Mouse (Mus musculus): ENCODE measurements around the gene Ccm2.

The Ccm2 gene

DNA sequence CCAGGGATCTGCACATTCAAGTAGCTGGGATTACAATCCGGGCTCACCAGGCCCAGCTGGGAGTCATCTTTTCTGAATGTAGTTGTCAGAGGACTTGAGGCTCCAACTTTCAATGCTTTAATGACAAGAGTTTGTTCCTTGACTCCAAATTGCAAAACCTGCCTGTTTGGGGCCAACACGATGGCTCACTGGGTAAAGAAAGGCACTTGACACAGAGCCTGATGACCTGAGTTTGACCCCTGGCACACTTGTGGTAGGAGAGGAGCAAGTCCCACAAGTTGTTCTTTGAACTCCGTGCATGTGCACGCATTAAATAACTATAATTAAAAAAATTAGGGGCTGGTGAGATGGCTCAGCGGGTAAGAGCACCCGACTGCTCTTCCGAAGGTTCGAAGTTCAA, 16.7 kb upstream of the Ccm2 start:
- no peak for DNase-seq (ENCODE audit: low spot score in 2 of 2)

DNA sequence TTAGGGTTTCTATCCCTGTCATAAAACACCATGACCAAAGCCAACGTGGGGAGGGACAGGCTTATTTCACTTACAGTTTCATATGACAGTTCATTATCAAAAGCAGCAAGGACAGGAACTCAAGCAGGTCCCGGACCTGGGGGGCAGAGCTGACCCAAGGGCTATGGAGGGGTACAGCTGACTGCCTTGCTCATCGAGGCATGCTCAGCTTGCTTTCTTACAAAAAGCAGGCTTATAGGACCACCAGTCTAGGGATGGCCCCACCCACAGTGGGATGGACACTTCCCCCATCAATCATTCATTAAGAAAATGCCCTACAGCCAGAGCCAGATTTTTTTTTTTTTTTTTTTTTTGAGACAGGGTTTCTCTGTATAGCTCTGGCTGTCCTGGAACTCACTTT, 15.9 kb upstream of the Ccm2 start:
- no peak for DNase-seq (ENCODE audit: low spot score in 2 of 2)

DNA sequence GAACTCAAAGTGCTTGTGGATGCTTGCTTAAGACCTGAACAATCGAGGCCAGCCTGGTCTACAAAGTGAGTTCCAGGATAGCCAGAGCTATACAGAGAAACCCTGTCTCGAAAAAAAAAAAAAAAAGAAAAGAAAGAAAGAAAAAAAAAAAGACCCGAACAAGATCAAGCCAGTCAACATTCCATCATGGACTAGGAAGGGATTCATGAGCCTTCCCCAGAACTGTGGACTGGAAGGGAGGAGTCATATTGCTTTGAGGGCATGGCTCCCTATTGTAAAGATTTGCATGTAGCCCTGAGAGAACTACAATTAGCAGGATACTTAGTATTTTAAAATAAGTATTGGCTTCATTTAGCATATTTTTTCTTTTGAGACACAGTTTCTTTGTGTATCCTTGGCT, 2.0 kb upstream of the Ccm2 start:
- DNase-seq (ENCODE audit: low spot score in 2 of 2), result no peak

DNA sequence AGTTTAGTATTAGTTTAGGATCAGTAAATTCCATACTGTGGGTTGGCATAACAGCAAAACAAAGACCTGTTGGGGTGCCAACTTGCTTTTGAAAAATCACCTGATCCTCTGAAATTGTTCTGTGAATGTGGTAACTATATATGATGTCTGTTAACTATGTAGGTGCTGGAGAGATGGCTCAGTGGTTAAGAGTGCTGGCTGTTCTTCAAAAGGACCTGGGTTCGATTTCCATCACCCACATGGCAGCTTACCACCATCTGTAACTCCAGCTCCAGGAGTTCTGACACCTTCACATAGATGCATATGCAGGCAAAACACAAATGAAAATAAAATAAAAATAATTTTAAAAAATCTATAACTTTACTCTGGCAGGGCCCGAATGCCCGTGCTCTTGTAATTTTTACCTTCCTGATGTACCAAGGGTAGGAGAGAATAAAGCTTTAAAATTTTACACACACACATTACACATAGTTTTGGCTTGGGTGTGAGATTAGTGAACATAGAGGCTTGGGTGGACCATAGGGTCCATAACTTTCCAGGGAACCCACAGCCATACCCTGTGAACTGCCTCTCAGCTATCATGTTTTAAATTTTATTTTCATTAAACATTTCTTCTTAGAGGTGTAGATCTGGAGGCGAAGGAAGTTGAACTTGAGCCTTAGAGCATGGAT, 1.4 kb upstream of the Ccm2 start:
- DNase-seq (ENCODE audit: low spot score in 2 of 2), result no peak

DNA sequence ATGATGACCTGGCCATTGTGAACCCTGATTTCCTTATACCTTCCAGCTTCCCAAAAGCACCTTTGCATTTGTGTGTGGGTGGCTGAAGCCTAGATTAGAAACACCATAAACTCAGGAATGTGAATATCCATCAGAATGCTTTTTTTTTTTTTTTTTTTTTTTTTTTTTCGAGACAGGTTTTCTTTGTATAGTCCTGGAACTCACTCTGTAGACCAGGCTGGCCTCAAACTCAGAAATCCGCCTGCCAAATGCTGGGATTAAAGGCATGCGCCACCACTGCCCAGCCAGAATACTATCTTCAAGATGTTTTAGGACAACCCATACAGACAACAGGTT, 862 bp upstream of the Ccm2 start:
- no peak for DNase-seq (ENCODE audit: low spot score in 2 of 2)

DNA sequence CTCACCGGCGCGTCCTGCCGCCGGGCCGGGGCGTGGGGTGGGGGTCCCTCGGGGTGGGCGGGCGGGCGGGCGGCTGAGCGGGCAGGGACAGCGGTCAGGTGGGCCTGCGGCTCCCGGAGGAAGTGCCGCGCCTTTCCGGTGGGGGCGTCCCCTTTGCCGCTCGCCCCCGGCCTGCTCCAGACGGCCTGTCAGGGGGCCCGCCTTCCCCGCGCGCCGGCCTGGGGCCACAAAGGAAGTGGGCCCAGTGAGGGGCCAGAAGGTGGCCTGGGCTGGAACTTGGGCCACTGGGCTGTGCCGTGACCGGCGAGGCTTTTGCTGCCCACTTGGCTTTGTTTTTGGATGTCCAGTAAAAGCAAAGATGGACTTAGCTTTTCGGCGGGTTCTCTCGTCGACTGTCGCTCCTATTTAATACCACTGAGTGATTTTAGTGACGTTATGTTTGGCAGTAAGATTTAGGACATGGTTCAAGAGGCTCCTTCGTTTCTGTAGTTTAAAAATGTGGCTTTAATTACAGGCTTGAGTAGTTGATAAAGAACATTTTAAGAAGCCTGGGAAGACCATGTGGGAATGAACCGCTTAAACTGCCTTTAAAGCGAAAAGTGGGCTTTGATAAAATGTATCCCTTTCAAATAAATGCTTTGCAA, 472 bp downstream of the Ccm2 start:
- peak; percentile 66 to 67 for DNase-seq (ENCODE audit: low spot score in 2 of 2)

DNA sequence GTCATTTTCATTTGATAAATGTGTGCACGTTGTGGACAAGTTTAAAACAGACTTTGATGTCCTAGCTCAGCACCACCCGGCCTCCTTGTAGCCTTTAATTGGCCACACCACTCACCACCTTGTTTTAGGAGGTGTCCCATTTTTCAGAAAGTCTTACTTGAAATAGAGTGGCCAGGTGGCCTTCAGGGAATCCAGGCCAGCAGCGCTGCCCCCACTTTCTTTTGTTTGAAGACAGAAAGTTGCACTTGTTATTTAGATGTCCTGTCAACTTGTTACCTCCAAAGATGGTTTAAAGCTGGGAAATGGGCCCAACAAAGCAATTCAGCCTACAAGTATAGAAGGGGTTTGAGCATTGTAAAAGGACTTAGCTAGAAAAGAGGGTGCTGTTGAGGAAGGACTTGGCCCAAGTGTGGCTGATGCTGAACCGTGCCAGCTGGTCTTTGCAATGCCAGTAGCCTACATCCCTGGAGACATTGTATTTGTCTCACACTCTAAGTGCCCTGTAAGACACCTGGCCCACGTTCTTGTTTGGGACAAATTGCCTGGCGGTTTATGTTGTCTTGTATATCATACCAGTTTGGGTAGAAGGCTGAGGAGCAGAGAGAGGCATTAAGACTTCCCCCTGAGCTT, 1.1 kb downstream of the Ccm2 start:
- no peak for DNase-seq (ENCODE audit: low spot score in 2 of 2)

DNA sequence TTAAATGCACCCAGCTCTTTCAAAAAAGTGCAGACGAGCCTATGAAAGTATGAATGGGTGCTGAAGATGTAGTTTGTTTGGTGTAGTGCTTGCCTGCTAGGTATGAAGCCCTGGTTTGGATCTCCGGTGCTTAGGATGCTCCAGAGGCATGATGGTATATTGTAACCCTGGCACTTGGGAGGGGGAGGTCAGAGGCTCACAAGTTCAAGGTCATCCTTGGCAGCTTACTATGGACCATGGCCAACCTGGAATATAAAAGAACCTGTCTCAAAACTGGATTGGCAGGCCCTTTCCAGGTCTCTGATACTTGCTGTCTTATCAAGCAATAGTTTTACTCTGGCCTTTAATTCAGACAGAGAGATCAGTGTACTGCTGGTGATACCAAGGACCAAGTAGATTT, 3.1 kb downstream of the Ccm2 start:
- no peak for DNase-seq (ENCODE audit: low spot score in 2 of 2)

DNA sequence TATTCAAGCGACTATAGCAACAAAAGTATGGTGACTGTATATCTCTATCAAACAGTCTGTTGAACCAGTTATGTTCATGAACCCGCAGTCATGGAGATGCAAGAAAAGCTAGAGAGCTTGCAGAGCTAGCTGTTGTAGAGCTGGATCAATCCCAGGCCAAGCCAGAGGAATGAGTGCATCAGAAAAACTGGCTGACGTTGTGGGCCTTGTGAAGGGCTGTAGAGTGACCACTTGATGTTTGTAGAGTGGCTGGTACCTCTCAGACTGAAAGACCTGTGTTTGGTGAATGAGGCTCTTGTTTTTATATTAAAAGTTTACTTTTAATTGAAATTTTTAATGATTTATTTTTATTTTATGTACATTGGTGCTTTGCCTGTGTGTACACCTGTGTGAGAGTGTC, 3.5 kb downstream of the Ccm2 start:
- DNase-seq (ENCODE audit: low spot score in 2 of 2), result no peak

DNA sequence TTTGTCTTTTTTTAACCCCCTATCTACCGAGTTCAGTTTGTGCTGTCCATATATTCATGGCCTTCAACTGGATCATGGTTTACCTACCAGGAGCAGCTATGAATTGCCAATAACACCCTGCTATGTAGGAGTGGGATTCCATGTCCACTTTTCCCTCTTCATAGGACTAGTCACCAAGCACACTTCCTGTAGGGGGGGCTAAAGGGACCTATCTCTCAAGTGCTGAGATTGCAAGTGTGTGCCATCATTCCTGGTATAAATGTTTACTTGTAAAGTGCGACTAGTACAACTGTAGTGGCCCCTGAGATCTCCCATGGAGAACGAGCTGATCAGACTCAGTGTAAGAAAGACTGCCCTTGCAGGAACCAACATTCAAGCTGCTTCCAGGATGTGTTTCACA, 11.5 kb downstream of the Ccm2 start:
- peak in 1 of 2 experiments; percentile 33 for DNase-seq (ENCODE audit: low spot score in 2 of 2)

DNA sequence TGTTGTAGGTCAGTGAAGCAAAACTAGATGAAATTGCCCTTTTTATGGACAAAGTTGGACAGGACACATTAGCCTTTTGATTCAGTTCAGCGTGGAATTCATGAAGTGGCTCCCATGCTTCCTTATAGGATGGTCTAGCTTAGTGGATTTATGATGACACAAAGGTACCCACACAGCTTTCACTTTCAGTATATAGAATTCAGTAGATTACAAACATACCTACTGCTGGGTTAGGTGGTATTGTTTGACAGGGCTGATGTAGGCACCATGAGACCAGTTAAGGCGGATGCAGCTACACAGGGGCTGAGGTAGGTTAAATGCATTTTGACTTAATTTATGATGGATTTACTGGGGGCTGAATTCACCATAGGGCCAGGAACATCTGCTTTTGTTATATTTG, 13.3 kb downstream of the Ccm2 start:
- no peak for DNase-seq (ENCODE audit: low spot score in 2 of 2)

DNA sequence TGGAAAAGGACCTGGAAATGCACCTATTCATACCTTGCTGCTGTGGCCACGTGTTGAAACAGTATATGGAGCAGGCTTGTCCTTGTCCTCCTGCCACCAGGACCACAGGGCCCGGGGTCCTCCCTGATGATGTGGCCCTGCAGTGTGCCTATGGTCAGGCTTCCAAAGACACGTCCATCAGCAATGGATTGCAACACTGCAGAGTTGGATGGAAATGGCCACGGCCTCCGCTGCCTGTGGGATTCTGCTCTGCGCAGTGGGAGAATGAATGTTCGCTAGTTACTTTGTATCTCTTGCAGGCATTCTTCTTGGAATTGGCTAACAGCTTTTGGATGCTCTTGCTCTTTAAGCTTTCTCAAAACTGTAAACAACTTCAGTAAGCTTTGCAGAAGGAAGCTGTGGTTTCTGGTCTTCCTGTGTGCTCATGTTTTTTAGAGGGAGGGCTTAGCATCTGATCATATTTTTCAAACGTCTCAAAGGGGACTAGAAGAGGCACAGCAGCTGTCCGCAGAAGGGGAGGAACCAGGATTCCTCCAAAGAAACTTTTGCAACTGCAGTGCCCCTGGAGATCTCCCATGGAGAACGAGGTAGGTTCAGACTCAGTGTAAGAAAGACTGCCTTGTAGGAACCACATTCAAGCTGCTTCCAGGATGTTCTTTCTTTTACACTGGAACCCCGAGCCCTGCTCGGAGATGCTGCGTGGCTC, 14.1 kb downstream of the Ccm2 start:
- DNase-seq (ENCODE audit: low spot score in 2 of 2), result peak; percentile 45 to 69

DNA sequence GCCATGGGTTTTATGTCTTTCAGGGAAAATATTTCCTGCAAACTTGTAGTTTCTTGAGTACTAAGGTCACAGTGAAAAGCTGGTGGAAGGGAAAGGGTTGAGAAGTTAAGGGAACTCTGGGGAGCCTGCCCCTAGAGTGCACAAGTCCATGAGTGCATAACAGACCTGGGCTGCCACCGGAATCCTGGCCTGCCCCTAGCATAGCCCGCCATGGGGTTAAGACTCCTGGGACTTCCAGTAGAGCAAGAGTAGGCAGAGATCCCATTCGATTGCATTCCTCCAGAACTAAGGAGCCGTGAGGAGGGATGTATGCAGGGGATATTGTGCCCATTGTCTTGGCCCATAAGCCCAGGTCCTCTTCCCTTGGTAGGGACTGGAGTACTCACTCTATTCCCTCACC, 14.8 kb downstream of the Ccm2 start:
- DNase-seq (ENCODE audit: low spot score in 2 of 2), result peak in 1 of 2 experiments; percentile 20

DNA sequence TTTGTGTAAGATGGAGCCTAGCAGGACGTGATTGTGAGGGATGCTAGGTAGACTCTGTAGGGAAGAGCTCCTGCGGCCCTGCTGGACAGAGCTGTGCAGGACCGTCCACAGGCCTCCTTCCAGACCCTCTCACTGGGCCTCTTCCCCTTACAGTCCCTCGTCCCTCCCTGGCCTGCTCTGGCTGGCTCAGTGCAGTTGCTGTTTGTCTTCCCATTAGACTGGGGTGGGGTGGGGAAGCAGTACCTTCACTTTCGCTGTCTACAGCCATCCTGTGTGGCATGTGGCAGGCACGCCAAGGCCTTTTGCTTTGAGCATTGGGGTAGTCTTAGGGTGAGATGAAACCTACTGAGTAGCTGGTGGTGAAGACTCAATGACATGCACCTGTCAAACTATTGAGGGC, 15.7 kb downstream of the Ccm2 start:
- peak; percentile 27 to 47 for DNase-seq (ENCODE audit: low spot score in 2 of 2)

DNA sequence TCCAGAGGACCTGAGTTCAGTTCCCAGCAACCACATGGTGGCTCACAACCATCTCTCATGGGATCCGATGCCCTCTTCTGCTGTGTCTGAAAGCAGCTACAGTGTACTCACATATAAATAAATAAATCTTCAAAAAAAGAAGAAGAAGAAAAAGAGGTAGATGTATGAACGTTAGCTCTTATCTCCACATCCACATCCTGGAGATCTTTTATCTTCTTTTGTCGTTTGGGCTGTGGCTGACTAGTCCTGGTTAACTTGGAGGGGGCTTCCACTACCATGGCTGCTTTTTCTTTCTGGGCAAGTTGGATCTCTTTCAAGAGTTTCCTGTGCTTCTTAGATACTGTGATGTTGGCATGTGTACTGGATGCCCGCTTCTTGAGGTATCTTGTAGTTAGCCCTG, 16.5 kb downstream of the Ccm2 start:
- no peak for DNase-seq (ENCODE audit: low spot score in 2 of 2)

DNA sequence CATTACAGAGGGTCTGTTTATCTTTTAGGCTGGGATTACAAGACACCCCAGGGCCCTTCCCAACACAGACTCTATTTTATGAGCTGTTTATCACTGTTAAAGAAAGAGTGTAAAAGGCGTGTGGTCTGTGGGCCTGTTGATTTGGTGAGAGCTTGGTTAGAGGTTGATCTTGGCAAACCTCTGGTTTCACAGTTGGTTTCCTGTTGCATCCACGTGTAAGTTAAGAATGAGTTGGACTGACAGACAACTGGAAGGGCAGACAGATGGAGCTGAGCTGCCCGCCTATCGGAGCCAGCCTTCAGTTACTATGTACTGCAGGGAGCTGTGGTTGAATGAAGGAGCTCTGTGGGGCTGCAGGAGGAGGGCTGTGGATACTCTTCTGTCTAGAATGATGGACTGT, 19.8 kb downstream of the Ccm2 start:
- no peak for DNase-seq (ENCODE audit: low spot score in 2 of 2)

DNA sequence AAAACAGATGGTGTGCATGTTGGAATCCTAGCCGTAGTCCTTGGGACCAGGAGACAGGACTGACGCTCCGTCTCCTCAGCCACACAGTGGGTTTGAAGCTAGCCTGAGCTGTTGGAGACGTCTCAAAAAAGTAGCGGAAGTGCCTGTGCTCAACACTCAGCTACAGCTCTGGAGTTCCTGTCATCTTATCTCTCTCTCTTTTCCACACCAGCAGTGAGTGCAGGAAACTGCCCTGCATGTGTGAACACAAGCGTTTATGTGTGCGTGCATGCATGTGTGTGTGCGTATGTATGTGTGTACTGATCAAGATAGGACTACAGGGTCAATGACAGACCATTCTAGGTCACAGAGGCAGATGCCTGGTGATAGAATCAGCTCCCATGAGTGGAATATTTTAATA, 21.3 kb downstream of the Ccm2 start:
- no peak for DNase-seq (ENCODE audit: low spot score in 2 of 2)

DNA sequence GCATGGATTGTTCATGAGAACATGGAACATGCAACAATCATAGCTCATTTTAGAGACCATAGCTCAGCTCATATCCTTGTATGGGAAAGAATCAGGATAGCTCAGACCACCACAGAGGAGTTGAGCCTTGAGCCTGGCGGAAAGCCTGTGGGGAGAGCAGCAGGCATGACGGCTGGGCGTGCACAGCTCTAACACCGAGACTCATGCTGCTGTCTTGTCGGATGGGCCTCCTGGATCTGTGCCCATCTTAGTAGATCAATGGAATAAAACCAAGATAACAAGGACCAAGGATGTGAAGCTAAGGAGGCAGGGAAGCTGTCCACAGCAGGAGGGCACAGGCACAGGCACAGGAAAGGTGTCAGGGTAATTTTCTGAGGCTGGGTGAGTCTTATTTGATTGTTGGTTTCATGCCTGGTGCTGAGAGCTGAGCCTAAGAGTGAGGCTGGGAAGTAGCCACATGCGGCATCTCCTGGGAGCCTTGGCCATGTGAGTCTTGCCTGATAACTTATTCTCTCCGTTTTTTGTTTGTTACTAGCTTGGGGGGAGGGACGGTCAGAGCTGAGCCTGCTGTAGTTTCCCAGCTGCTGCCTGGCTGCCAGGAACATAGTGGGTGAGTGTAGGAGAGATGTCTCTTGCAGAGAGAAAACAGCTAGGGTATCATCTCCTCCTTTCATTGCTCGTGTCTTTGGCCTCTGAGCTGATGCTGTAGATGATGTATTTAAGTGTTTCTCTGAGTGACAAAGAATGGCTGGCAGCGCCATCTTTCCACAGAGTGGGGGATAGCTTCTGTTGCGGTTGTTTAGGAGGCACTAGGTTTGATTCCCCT, 22.1 kb downstream of the Ccm2 start:
- no peak for DNase-seq (ENCODE audit: low spot score in 2 of 2)

DNA sequence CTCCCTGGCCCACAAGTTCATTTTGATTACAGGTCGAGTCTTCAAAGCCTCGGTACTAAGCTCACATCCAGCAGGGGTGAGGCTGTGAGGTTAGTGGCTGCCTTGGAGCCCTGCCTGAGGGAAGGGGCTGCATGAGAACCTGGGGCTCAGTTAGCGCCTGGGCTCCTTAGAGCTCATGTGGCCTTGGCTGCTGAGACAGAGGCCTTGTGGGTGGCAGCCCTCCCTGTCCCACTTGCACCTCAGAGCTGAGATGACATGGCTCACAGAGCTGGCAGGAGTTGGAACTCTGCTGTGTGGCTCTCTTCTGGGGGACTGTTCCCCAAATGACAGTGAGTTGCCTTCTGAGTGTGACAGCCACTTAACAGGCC, 22.7 kb downstream of the Ccm2 start:
- no peak for DNase-seq (ENCODE audit: low spot score in 2 of 2)

DNA sequence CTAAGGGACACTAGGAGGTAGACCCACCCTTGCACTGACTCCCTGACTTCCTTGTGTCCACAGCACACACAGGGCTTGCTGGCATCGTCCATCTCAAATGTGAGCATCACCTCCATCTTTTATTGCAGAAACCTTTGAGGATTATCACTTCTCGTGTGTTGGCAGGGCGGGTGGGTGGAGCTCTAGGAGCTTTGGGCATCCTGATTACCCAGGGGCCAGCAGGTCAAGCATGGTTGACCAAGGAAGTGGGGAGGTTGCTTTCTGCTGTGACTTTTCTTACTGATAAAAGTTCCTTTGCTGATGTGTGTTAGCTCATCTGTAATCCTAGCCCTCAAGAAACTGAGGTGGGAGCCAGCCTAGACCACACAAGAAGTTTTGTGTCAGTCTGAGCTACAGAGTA, 29.5 kb downstream of the Ccm2 start:
- DNase-seq (ENCODE audit: low spot score in 2 of 2), result no peak

DNA sequence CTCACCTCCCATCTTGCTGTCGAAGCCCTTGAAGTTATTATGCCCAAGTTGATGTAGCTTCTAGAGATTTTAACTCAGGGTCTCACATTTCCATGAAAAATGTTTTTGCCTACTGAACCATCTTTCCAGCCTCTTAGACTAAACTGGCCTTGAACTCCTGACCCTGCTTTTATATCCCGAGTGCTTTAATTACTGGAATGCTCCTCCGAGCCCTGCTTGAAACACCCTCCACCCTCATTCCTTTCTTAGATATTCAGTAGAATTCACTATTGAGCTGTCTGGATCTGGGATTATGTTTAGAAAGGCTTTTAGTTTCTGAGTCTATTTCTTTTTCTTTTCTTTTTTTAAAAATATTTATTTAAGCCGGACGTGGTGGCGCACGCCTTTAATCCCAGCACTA, 32.7 kb downstream of the Ccm2 start:
- DNase-seq (ENCODE audit: low spot score in 2 of 2), result no peak

DNA sequence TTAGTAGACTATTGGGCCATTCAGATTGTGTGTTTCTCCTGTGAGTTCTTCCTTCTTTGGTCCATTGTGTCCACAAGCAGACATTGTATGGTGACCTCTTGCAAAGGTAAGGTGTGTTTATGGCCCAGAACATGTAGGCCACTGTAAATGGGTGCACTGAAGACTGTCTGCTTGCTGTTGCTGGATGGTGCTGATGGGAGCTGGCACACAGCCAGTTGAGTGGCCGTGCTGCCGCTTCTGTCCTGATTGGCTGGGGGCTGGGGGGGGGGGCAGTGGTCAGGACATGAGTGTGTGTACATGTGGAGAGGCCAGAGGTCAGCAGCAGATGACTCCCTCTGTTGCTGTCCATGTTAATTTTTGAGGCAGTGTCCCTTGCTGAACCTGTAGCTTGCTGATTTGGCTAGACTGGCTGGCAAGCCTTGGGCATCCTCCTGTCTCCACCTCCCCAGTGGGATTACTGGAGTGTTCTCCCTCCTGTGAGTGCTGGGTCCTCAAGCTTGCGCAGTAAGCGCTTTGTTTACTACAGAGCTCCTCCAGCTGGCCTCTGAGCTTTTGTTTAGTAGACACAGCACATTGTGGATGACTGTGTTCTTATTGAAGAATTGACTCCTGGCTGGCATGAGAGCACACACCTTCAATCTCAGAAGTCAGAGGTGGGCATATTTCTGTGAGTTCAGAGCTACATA, 33.5 kb downstream of the Ccm2 start:
- DNase-seq (ENCODE audit: low spot score in 2 of 2), result no peak

Measured in thymus, postnatal 10 days (tissue).